15 mouse cellular contexts compared by ENCODE assay signal in genomic region chr11:53097331-53097730, GRCm38 (mm10).
DNase-seq lines count a peak whose midpoint lies in the region; ATAC-seq and TF ChIP-seq lines count a peak whose summit lies in the region.
"Had no signal": no experiment of that assay in that cellular context is flagged by ENCODE, and none has a peak within 500 bp of the region (broad histone marks: within the 10 kb centered on the region; RNA-seq: fewer than 3 reads in every experiment).

No protein-coding gene starts in this region.

- no peak overlapping the region for H3K4me3 ChIP-seq in midbrain, postnatal 0 days (ENCODE audit: low read depth, low read length)
- H3K4me3 ChIP-seq: embryonic facial prominence, embryonic 13.5 days; heart, embryonic 15.5 days; liver, embryonic 15.5 days had no signal

- peak; percentile 26; the same call in 1 of the 2 replicates for ATAC-seq in granulocyte monocyte progenitor cell, adult 5-6 weeks (replicated peaks; ENCODE audit: poor library complexity, severe bottlenecking)
- ATAC-seq in midbrain, postnatal 0 days (ENCODE audit: low FRiP score), result no peak

- WGBS in midbrain, postnatal 0 days, result 79% methylated on average over 8 of the region's 8 CpGs

- H3K9ac ChIP-seq in midbrain, postnatal 0 days (replicated peaks; ENCODE audit: low read length, poor library complexity, severe bottlenecking), result no peak overlapping the region
- H3K9ac ChIP-seq: embryonic facial prominence, embryonic 13.5 days; heart, embryonic 15.5 days; liver, embryonic 15.5 days had no signal

- DNase-seq in brain, adult 2 months (ENCODE audit: low read depth, low spot score), result peak; percentile 84
- peak; percentile 53 to 79 for DNase-seq in left cerebral cortex, adult 18-20 months (ENCODE audit: low spot score in 2 of 2)
- DNase-seq in right cerebral cortex, postnatal 10 days (ENCODE audit: low spot score in 2 of 2), result peak; percentile 41 to 46
- DNase-seq in cerebellum, adult 9-10 months, result no peak
- no peak for DNase-seq in midbrain, postnatal 0 days (ENCODE audit: low spot score)
- DNase-seq in lung, postnatal 10 days, result no peak
- DNase-seq in natural killer cell, adult 2 months (ENCODE audit: low spot score in 2 of 2), result no peak
- DNase-seq: cerebellum, postnatal 36 days; gastrocnemius, postnatal 25 days; lung, postnatal 4 days; spleen, adult 18-20 months had no signal

- H3K36me3 ChIP-seq in midbrain, postnatal 0 days (ENCODE audit: insufficient read depth, low read length), result no peaks in the 10 kb centered on the region
- H3K36me3 ChIP-seq: embryonic facial prominence, embryonic 13.5 days; heart, embryonic 15.5 days; liver, embryonic 15.5 days had no signal

- H3K9me3 ChIP-seq in midbrain, postnatal 0 days (ENCODE audit: low read length), result no peaks in the 10 kb centered on the region
- H3K9me3 ChIP-seq: embryonic facial prominence, embryonic 13.5 days; heart, embryonic 15.5 days; liver, embryonic 15.5 days had no signal

- no peak overlapping the region for H3K27ac ChIP-seq in midbrain, postnatal 0 days (ENCODE audit: low read depth, low read length)
- H3K27ac ChIP-seq: embryonic facial prominence, embryonic 13.5 days; heart, embryonic 15.5 days; liver, embryonic 15.5 days had no signal

- no peak for TF ChIP-seq CTCF in midbrain, postnatal 0 days (IDR thresholded peaks at IDR 0.05)

- no peaks in the 10 kb centered on the region for H3K4me1 ChIP-seq in midbrain, postnatal 0 days (ENCODE audit: insufficient read depth, low read length)
- H3K4me1 ChIP-seq: liver, embryonic 15.5 days had no signal

- H3K27me3 ChIP-seq in midbrain, postnatal 0 days (ENCODE audit: insufficient read depth, low read length), result no peaks in the 10 kb centered on the region
- H3K27me3 ChIP-seq: liver, embryonic 15.5 days had no signal

- H3K4me2 ChIP-seq in midbrain, postnatal 0 days (ENCODE audit: low read depth, low read length, poor library complexity, severe bottlenecking), result no peak overlapping the region
- H3K4me2 ChIP-seq: embryonic facial prominence, embryonic 13.5 days; heart, embryonic 15.5 days; liver, embryonic 15.5 days had no signal

Comparison
In these comparisons a context has a peak if more than half of its experiments do, and no peak if none do; other contexts are left out.
1. DNase-seq: peak in brain, adult 2 months (single experiment), left cerebral cortex, adult 18-20 months (2 of 2) and right cerebral cortex, postnatal 10 days (2 of 2); none in cerebellum, adult 9-10 months (single experiment), midbrain, postnatal 0 days (single experiment), lung, postnatal 10 days (single experiment) and natural killer cell, adult 2 months (0 of 2).